Mouse (Mus musculus) myocyte (in vitro differentiated cells): Measurements from ENCODE around the gene Mlip. TPM values are rescaled to one million over a fixed set of nuclear protein-coding genes. Genes with fewer than 3 reads are reported as not detected.

Experiments used
- H3K27me3 ChIP-seq: one replicate; pipeline ENCODE4 v1.6.1; 2011; ENCODE audit not compliant: control insufficient read depth, insufficient read depth, insufficient read length
- H3K36me3 ChIP-seq: one replicate; pipeline ENCODE4 v1.6.1; 2011; ENCODE audit not compliant: control insufficient read depth, insufficient read depth
- H3K4me2 ChIP-seq: one replicate; pipeline ENCODE4 v1.6.1; 2011; ENCODE audit warnings: low read depth, control low read depth
- H3K4me3 ChIP-seq: one replicate; pipeline ENCODE4 v1.5.1; 2011; ENCODE audit warnings: mild to moderate bottlenecking, control low read depth, moderate library complexity
- H3K79me2 ChIP-seq: one replicate; pipeline ENCODE4 v1.6.1; 2011; ENCODE audit not compliant: control insufficient read depth, insufficient read depth
- H3ac ChIP-seq: one replicate; pipeline ENCODE4 v1.6.1; 2011; ENCODE audit not compliant: control insufficient read depth, insufficient read length
- CEBPB ChIP-seq: IDR thresholded peaks from 2 replicates; pipeline ENCODE4 v1.6.1; 2011; ENCODE audit warnings: mild to moderate bottlenecking, moderate library complexity; ENCODE audit not compliant: poor library complexity, insufficient read depth, severe bottlenecking
- E2F4 ChIP-seq: IDR thresholded peaks from one replicate; pipeline ENCODE4 v1.6.1; 2011; ENCODE audit warnings: mild to moderate bottlenecking, control low read depth, moderate library complexity; ENCODE audit not compliant: insufficient read depth
- MAX ChIP-seq: IDR thresholded peaks from one replicate; pipeline ENCODE4 v1.6.1; 2011; ENCODE audit warnings: low read depth, mild to moderate bottlenecking, control low read depth
- MYOD1 ChIP-seq, 3 experiments: IDR thresholded peaks; one replicate each; pipeline ENCODE4 v1.6.1; 2011; ENCODE audit warnings: control low read depth in 2 of 3, low read depth in 2 of 3, mild to moderate bottlenecking in 2 of 3, moderate library complexity in 1 of 3; ENCODE audit not compliant: insufficient read length in 2 of 3, control insufficient read depth in 1 of 3
- MYOG ChIP-seq, 3 experiments: IDR thresholded peaks; one replicate each; pipeline ENCODE4 v1.6.1; 2011; ENCODE audit warnings: control low read depth in 2 of 3, low read depth in 2 of 3, mild to moderate bottlenecking in 2 of 3; ENCODE audit not compliant: insufficient read length in 2 of 3, control insufficient read depth in 1 of 3, insufficient read depth in 1 of 3
- POLR2A ChIP-seq: IDR thresholded peaks from one replicate; pipeline ENCODE4 v1.6.1; 2011; ENCODE audit warnings: low read depth, mild to moderate bottlenecking, control low read depth, moderate library complexity; ENCODE audit not compliant: insufficient read length
- POLR2AphosphoS2 ChIP-seq: IDR thresholded peaks from one replicate; pipeline ENCODE4 v1.6.1; 2011; ENCODE audit warnings: low read depth, control low read depth; ENCODE audit not compliant: insufficient read length
- REST ChIP-seq: IDR thresholded peaks from one replicate; pipeline ENCODE4 v1.6.1; 2011; ENCODE audit warnings: mild to moderate bottlenecking, control low read depth, moderate library complexity; ENCODE audit not compliant: insufficient read depth, insufficient read length
- SRF ChIP-seq: IDR thresholded peaks from one replicate; pipeline ENCODE4 v1.6.1; 2011; ENCODE audit warnings: low read depth; ENCODE audit not compliant: control insufficient read depth, insufficient read length
- TCF12 ChIP-seq: IDR thresholded peaks from one replicate; pipeline ENCODE4 v1.6.1; 2011; ENCODE audit warnings: mild to moderate bottlenecking, control low read depth; ENCODE audit not compliant: poor library complexity, insufficient read depth, severe bottlenecking
- TCF3 ChIP-seq: IDR thresholded peaks from one replicate; pipeline ENCODE4 v1.6.1; 2011; ENCODE audit warnings: low read depth, control low read depth; ENCODE audit not compliant: insufficient read length
- USF1 ChIP-seq: IDR thresholded peaks from one replicate; pipeline ENCODE4 v1.6.1; 2011; ENCODE audit warnings: low read depth, mild to moderate bottlenecking, control low read depth, moderate library complexity
- polyA plus RNA-seq: library from polyadenylated mRNA; unstranded; fragments of >200 nt; fragmentation: generic; extraction: Trizol; gene quantifications from one replicate; pipeline ENCODE4 v1.2.1, GENCODE M21; 2012; ENCODE audit warnings: missing spikeins

Mlip gene
- polyA plus RNA-seq, 1 experiment: 4.4 TPM

DNA sequence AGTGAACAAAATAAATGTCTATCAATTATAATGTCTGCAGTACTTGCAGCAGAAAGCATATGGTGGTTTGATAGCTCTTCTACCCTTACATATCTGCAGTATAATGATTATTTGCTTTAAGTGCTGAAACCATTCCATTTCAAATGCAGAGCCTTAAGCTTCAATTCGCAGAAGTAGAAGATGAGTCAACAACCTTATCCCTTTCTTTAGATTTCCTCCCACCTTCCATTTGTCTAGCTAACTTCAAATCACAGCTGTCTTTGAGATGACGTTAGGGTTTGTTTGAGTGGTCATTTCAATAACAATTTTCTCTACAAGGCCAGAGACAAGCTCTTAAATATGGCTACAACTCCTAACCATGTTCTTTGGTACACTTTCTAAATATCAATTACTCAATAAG is 47.4 kb downstream of the Mlip start:
- no peak overlapping the region for H3K4me2 ChIP-seq
- H3K79me2 ChIP-seq: no peaks in the 10 kb centered on the region
- H3K4me3 ChIP-seq: no peak overlapping the region
- no peak overlapping the region for H3ac ChIP-seq
- TF ChIP-seq MYOG (IDR thresholded peaks at IDR 0.05; ENCODE audit: control insufficient read depth in 1 of 3, insufficient read depth in 1 of 3, insufficient read length in 2 of 3, low read depth in 2 of 3) (no peak), MYOD1 (IDR thresholded peaks at IDR 0.05; ENCODE audit: control insufficient read depth in 1 of 3, insufficient read length in 2 of 3, low read depth in 2 of 3) (no peak), USF1 (no peak), CEBPB (no peak), SRF (no peak), POLR2A (no peak), TCF3 (no peak), REST (no peak), TCF12 (no peak), E2F4 (no peak), MAX (no peak), POLR2AphosphoS2 (no peak)
- H3K27me3 ChIP-seq: no peaks in the 10 kb centered on the region
- H3K36me3 ChIP-seq: no peaks in the 10 kb centered on the region

GRCm38 (mm10) chr9:77302340-77302739 is 50.4 kb downstream of the Mlip start:
- Histone ChIP-seq H3ac (no peak overlapping the region), H3K79me2 (no peaks in the 10 kb centered on the region), H3K36me3 (no peaks in the 10 kb centered on the region), H3K4me3 (no peak overlapping the region), H3K27me3 (no peaks in the 10 kb centered on the region), H3K4me2 (no peak overlapping the region)
- no peak for TF ChIP-seq USF1
- TF ChIP-seq REST: no peak
- no peak for TF ChIP-seq SRF
- no peak for TF ChIP-seq MYOD1 (IDR thresholded peaks at IDR 0.05; ENCODE audit: control insufficient read depth in 1 of 3, insufficient read length in 2 of 3, low read depth in 2 of 3)
- no peak for TF ChIP-seq CEBPB
- no peak for TF ChIP-seq MAX
- TF ChIP-seq POLR2A: no peak
- TF ChIP-seq E2F4: no peak
- no peak for TF ChIP-seq MYOG (IDR thresholded peaks at IDR 0.05; ENCODE audit: control insufficient read depth in 1 of 3, insufficient read depth in 1 of 3, insufficient read length in 2 of 3, low read depth in 2 of 3)
- TF ChIP-seq POLR2AphosphoS2: no peak
- no peak for TF ChIP-seq TCF3
- no peak for TF ChIP-seq TCF12

DNA sequence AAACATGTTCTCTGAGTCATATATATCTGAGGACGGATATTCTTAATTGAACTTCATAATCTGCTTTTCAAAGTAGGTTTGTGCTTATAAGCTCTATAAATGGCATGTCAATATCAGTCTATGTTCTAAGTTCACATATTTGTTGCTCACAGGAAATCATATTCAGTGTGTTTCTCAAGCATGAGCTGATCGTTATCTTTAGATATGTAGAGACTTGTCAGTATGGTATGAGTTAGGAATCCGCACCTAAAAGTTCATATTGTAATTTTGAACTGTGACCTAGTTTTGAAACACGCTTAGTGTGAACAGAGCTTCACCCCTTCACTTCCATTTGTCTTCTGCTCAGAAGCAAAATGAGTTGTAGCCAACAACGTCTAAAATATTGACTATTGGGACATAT is 64.8 kb downstream of the Mlip start:
- no peaks in the 10 kb centered on the region for H3K36me3 ChIP-seq
- H3K79me2 ChIP-seq: no peaks in the 10 kb centered on the region
- no peak for TF ChIP-seq POLR2AphosphoS2
- no peak for TF ChIP-seq TCF3
- no peak for TF ChIP-seq CEBPB
- TF ChIP-seq SRF: no peak
- no peak for TF ChIP-seq MYOD1 (IDR thresholded peaks at IDR 0.05; ENCODE audit: control insufficient read depth in 1 of 3, insufficient read length in 2 of 3, low read depth in 2 of 3)
- no peak for TF ChIP-seq MYOG (IDR thresholded peaks at IDR 0.05; ENCODE audit: control insufficient read depth in 1 of 3, insufficient read depth in 1 of 3, insufficient read length in 2 of 3, low read depth in 2 of 3)
- no peak overlapping the region for H3ac ChIP-seq
- no peak overlapping the region for H3K4me3 ChIP-seq
- no peak overlapping the region for H3K4me2 ChIP-seq
- no peaks in the 10 kb centered on the region for H3K27me3 ChIP-seq

GRCm38 (mm10) chr9:77279371-77279770 is 73.4 kb downstream of the Mlip start:
- peak overlapping the region; percentile 0 for H3K4me2 ChIP-seq
- H3K79me2 ChIP-seq: no peaks in the 10 kb centered on the region
- no peak overlapping the region for H3K4me3 ChIP-seq
- H3K36me3 ChIP-seq: no peaks in the 10 kb centered on the region
- TF ChIP-seq MYOD1 (IDR thresholded peaks at IDR 0.05; ENCODE audit: control insufficient read depth in 1 of 3, insufficient read length in 2 of 3, low read depth in 2 of 3) (no peak), MYOG (IDR thresholded peaks at IDR 0.05; ENCODE audit: control insufficient read depth in 1 of 3, insufficient read depth in 1 of 3, insufficient read length in 2 of 3, low read depth in 2 of 3) (no peak), TCF3 (no peak), REST (no peak), MAX (no peak), SRF (no peak), USF1 (no peak), POLR2AphosphoS2 (no peak), TCF12 (no peak), POLR2A (no peak), E2F4 (no peak), CEBPB (no peak)
- no peak overlapping the region for H3ac ChIP-seq
- H3K27me3 ChIP-seq: no peaks in the 10 kb centered on the region

DNA sequence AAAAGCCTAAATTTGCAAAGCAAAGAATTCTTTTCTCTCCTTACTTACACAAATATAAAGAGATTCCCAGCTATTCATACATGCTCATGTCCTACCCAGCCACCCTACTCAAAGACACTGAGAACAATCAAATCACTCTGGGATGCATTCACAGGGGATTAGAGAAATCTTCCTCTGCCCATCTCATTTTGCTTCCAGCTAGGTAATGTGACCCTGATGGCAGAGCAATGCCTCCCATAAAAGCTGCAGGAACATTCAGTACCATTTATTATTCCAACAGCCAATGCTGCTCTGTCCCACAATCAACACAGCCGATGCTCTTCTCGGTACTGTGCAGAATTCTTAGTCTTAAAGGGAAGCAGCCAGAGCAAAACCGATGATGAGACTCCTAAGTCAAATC is 74.7 kb downstream of the Mlip start:
- Histone ChIP-seq H3ac (no peak overlapping the region), H3K79me2 (no peaks in the 10 kb centered on the region), H3K4me3 (no peak overlapping the region), H3K27me3 (no peaks in the 10 kb centered on the region), H3K36me3 (no peaks in the 10 kb centered on the region), H3K4me2 (peak overlapping the region; percentile 12)
- TF ChIP-seq POLR2A: no peak
- no peak for TF ChIP-seq E2F4
- TF ChIP-seq POLR2AphosphoS2: no peak
- TF ChIP-seq TCF12: no peak
- TF ChIP-seq TCF3: no peak

DNA sequence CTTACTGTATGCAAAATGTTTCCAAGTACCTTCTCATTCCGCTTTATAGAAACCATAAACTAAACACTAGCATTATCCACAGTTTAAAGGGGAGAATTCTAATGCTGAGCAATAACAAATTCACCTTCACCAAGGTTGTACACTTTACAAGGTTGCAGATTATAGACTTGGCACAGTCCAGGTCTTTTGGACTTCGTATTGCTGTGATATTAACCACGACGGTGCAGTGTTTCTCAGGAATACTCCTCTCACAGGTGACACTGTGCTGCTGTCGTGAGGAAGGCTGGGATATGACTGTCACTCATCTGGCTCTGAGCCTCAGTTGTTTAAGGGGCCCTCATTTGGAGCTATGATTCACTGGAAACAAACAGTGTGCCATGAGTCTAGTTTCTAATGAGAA is 75.5 kb downstream of the Mlip start:
- Histone ChIP-seq H3K36me3 (no peaks in the 10 kb centered on the region), H3ac (no peak overlapping the region), H3K4me2 (peak overlapping the region; percentile 15), H3K27me3 (no peaks in the 10 kb centered on the region), H3K4me3 (no peak overlapping the region), H3K79me2 (no peaks in the 10 kb centered on the region)
- TF ChIP-seq POLR2A (no peak), CEBPB (no peak), TCF12 (no peak), REST (no peak), MYOD1 (IDR thresholded peaks at IDR 0.05; ENCODE audit: control insufficient read depth in 1 of 3, insufficient read length in 2 of 3, low read depth in 2 of 3) (no peak), USF1 (no peak)
